Mouse (Mus musculus): ENCODE results near the gene Irf2bpl.
A peak's percentile ranks its signal among the peaks of the same experiment; 100 is the strongest.

Irf2bpl gene

GRCm38 (mm10) chr12:86898448-86898847, 13.8 kb upstream of the Irf2bpl start:
- no peak for DNase-seq (ENCODE audit: low spot score in 2 of 2)

GRCm38 (mm10) chr12:86897769-86898273, 13.2 kb upstream of the Irf2bpl start:
- DNase-seq (ENCODE audit: low spot score in 2 of 2), result no peak

- no peak for DNase-seq (ENCODE audit: low spot score in 2 of 2)
Measured at GRCm38 (mm10) chr12:86896921-86897512, 12.4 kb upstream of the Irf2bpl start.

GRCm38 (mm10) chr12:86896441-86896890, 11.9 kb upstream of the Irf2bpl start:
- no peak for DNase-seq (ENCODE audit: low spot score in 2 of 2)

- no peak for DNase-seq (ENCODE audit: low spot score in 2 of 2)
Measured at GRCm38 (mm10) chr12:86895703-86896409, 11.3 kb upstream of the Irf2bpl start.

- no peak for DNase-seq (ENCODE audit: low spot score in 2 of 2)
Measured at GRCm38 (mm10) chr12:86894841-86895428, 10.3 kb upstream of the Irf2bpl start.

GRCm38 (mm10) chr12:86894184-86894839, 9.7 kb upstream of the Irf2bpl start:
- peak; percentile 92 to 96 for DNase-seq (ENCODE audit: low spot score in 2 of 2)

- DNase-seq (ENCODE audit: low spot score in 2 of 2), result no peak
Measured at GRCm38 (mm10) chr12:86893326-86894183, 9.0 kb upstream of the Irf2bpl start.

- DNase-seq (ENCODE audit: low spot score in 2 of 2), result no peak
Measured at GRCm38 (mm10) chr12:86892711-86893311, 8.2 kb upstream of the Irf2bpl start.

- DNase-seq (ENCODE audit: low spot score in 2 of 2), result peak; percentile 52 to 59
Measured at GRCm38 (mm10) chr12:86891786-86892702, 7.4 kb upstream of the Irf2bpl start.

GRCm38 (mm10) chr12:86891454-86891785, 6.8 kb upstream of the Irf2bpl start:
- no peak for DNase-seq (ENCODE audit: low spot score in 2 of 2)

GRCm38 (mm10) chr12:86890796-86891301, 6.3 kb upstream of the Irf2bpl start:
- DNase-seq (ENCODE audit: low spot score in 2 of 2), result no peak

GRCm38 (mm10) chr12:86890091-86890720, 5.6 kb upstream of the Irf2bpl start:
- no peak for DNase-seq (ENCODE audit: low spot score in 2 of 2)

- DNase-seq (ENCODE audit: low spot score in 2 of 2), result no peak
Measured at GRCm38 (mm10) chr12:86889103-86889644, 4.6 kb upstream of the Irf2bpl start.

- DNase-seq (ENCODE audit: low spot score in 2 of 2), result peak; percentile 48 to 65
Measured at GRCm38 (mm10) chr12:86888130-86889069, 3.8 kb upstream of the Irf2bpl start.

GRCm38 (mm10) chr12:86887381-86888129, 3.0 kb upstream of the Irf2bpl start:
- DNase-seq (ENCODE audit: low spot score in 2 of 2), result no peak

- no peak for DNase-seq (ENCODE audit: low spot score in 2 of 2)
Measured at GRCm38 (mm10) chr12:86886446-86886965, 1.9 kb upstream of the Irf2bpl start.
